Comparison of ENCODE assay signal across 9 mouse cellular contexts in the genomic region with DNA sequence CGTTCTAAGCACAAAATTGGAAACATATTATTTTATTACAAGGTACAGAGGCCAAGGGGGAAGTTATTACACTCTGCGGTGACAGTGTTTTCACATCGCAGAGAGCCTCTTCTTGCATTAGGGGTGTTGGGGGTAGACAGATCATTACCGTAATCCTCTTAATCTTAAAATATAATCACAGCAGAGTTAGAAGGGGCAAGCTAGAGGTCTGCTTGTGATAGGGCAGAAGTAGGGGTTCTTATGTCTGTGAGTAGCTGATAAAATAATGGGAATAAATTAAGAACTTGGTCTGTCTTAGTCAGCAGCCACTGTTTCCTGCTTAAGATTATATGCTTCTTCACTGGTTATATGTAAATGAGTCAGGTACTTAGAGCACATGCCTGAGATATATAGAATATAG. TPM values are rescaled to one million over a fixed set of nuclear protein-coding genes. Genes with fewer than 3 reads are reported as not detected.
A peak's percentile ranks its signal among the peaks of the same experiment; 100 is the strongest.
DNase-seq lines count a peak whose midpoint lies in the region; ATAC-seq and TF ChIP-seq lines count a peak whose summit lies in the region.
"Had no signal": no experiment of that assay in that cellular context is flagged by ENCODE, and none has a peak within 500 bp of the region (broad histone marks: within the 10 kb centered on the region; RNA-seq: fewer than 3 reads in every experiment).

No protein-coding gene starts in this region.

- no peak for DNase-seq in heart, postnatal 10 days
- DNase-seq in neural tube, embryonic 10.5 days (ENCODE audit: extremely low spot score, low spot score) = no peak
- no peak for DNase-seq in limb, embryonic 14.5 days (ENCODE audit: low spot score)
- no peak for DNase-seq in layer of hippocampus, postnatal 25 days (ENCODE audit: extremely low spot score in 1 of 2, low spot score in 1 of 2)
- no peak for DNase-seq in natural killer cell, adult 2 months (ENCODE audit: low spot score in 2 of 2)
- DNase-seq: right cerebral cortex, postnatal 25 days had no signal

- peak overlapping the region; percentile 60 for H3K4me2 ChIP-seq in heart, embryonic 12.5 days
- peak overlapping the region; percentile 27; the same call in 1 of the 2 replicates for H3K4me2 ChIP-seq in neural tube, embryonic 13.5 days
- H3K4me2 ChIP-seq in limb, embryonic 14.5 days (replicated peaks; ENCODE audit: low read depth, low read length, severe bottlenecking) = peak overlapping the region; percentile 47
- peak overlapping the region; percentile 45 for H3K4me2 ChIP-seq in stomach, embryonic 15.5 days

- H3K4me1 ChIP-seq in heart, embryonic 12.5 days (replicated peaks) = peaks cover 37% of the 10 kb centered on the region
- peaks cover 34% of the 10 kb centered on the region for H3K4me1 ChIP-seq in neural tube, embryonic 13.5 days (replicated peaks)
- peaks cover 29% of the 10 kb centered on the region for H3K4me1 ChIP-seq in limb, embryonic 14.5 days (ENCODE audit: control insufficient read depth, insufficient read depth, low read length)
- peaks cover 14% of the 10 kb centered on the region for H3K4me1 ChIP-seq in stomach, embryonic 15.5 days

- WGBS in heart, embryonic 12.5 days = 64% methylated on average over 4 of the region's 4 CpGs
- WGBS in neural tube, embryonic 13.5 days = 79% methylated on average over 4 of the region's 4 CpGs
- 30% methylated on average over 4 of the region's 4 CpGs for WGBS in limb, embryonic 14.5 days
- WGBS in stomach, embryonic 15.5 days = 51% methylated on average over 4 of the region's 4 CpGs

- H3K36me3 ChIP-seq in heart, embryonic 12.5 days = 0 out of 2 replicates have a peak, but pooled peaks cover 3% of the 10 kb centered on the region
- no peaks in the 10 kb centered on the region for H3K36me3 ChIP-seq in neural tube, embryonic 13.5 days
- H3K36me3 ChIP-seq in limb, embryonic 14.5 days (ENCODE audit: control insufficient read depth, insufficient read depth, low read length) = no peaks in the 10 kb centered on the region
- H3K36me3 ChIP-seq in stomach, embryonic 15.5 days = no peaks in the 10 kb centered on the region

- H3K27ac ChIP-seq in heart, embryonic 12.5 days (ENCODE audit: poor library complexity, severe bottlenecking) = no peak overlapping the region
- H3K27ac ChIP-seq in neural tube, embryonic 13.5 days (replicated peaks) = no peak overlapping the region
- H3K27ac ChIP-seq in limb, embryonic 14.5 days (replicated peaks; ENCODE audit: low read depth, low read length) = no peak overlapping the region
- H3K27ac ChIP-seq in stomach, embryonic 15.5 days = no peak overlapping the region

- no peaks in the 10 kb centered on the region for H3K9me3 ChIP-seq in heart, embryonic 12.5 days (replicated peaks)
- no peaks in the 10 kb centered on the region for H3K9me3 ChIP-seq in neural tube, embryonic 13.5 days
- H3K9me3 ChIP-seq in limb, embryonic 14.5 days (ENCODE audit: control insufficient read depth, low read length) = no peaks in the 10 kb centered on the region
- H3K9me3 ChIP-seq in stomach, embryonic 15.5 days = no peaks in the 10 kb centered on the region

- H3K27me3 ChIP-seq in heart, embryonic 12.5 days (replicated peaks) = no peaks in the 10 kb centered on the region
- H3K27me3 ChIP-seq in neural tube, embryonic 13.5 days = no peaks in the 10 kb centered on the region
- H3K27me3 ChIP-seq in limb, embryonic 14.5 days (ENCODE audit: control insufficient read depth, insufficient read depth, low read length) = no peaks in the 10 kb centered on the region
- no peaks in the 10 kb centered on the region for H3K27me3 ChIP-seq in stomach, embryonic 15.5 days (replicated peaks)

- peak overlapping the region; percentile 30; the same call in 1 of the 2 replicates for H3K4me3 ChIP-seq in heart, embryonic 12.5 days
- no peak overlapping the region for H3K4me3 ChIP-seq in neural tube, embryonic 13.5 days
- H3K4me3 ChIP-seq in limb, embryonic 14.5 days (replicated peaks; ENCODE audit: low read length) = peak overlapping the region; percentile 15; the same call in 1 of the 2 replicates
- H3K4me3 ChIP-seq in stomach, embryonic 15.5 days (replicated peaks) = no peak overlapping the region

- TF ChIP-seq POLR2A in limb, embryonic 14.5 days (IDR thresholded peaks at IDR 0.05; ENCODE audit: borderline replicate concordance, extremely low read depth, insufficient read depth, insufficient read length) = no peak

- intact Hi-C loops in heart, postnatal 10 days (cut with DNase I) = loop anchor here (2.0 kb wide), 1 partner anchor 16 kb away; no protein-coding TSS in a partner anchor

- H3K9ac ChIP-seq in heart, embryonic 12.5 days = no peak overlapping the region; the same call in 1 of the 2 replicates
- H3K9ac ChIP-seq in neural tube, embryonic 13.5 days = no peak overlapping the region
- peak overlapping the region; percentile 44; the same call in 1 of the 2 replicates for H3K9ac ChIP-seq in limb, embryonic 14.5 days (ENCODE audit: low read depth, low read length, severe bottlenecking)
- no peak overlapping the region for H3K9ac ChIP-seq in stomach, embryonic 15.5 days

- no peak for ATAC-seq in heart, embryonic 12.5 days (ENCODE audit: insufficient number of reproducible peaks, low FRiP score)
- no peak for ATAC-seq in neural tube, embryonic 13.5 days (ENCODE audit: low read depth)
- ATAC-seq in limb, embryonic 14.5 days (ENCODE audit: low FRiP score, low read depth) = no peak
- ATAC-seq in stomach, embryonic 15.5 days (ENCODE audit: insufficient read depth, low FRiP score, low read depth) = no peak

RNA-seq across cellular contexts. Expression of a gene that starts 30.6 kb away (rescaled TPM):
- 10.2 and 10.4 TPM in 2 replicates for polyA plus RNA-seq in heart, embryonic 12.5 days (2016; fragmentation: Nextera tagmentation; extraction: Ambion mirVana)
- total RNA-seq in heart, postnatal 10 days (2021) = 10 to 100 TPM; 13.6 to 14.6 TPM
- 7.9 and 9.3 TPM in 2 replicates for polyA plus RNA-seq in neural tube, embryonic 13.5 days (2015; fragmentation: Nextera tagmentation; extraction: Ambion mirVana)
- 11.8 and 11.9 TPM in 2 replicates for polyA plus RNA-seq in limb, embryonic 14.5 days (2012; rRNA removed)
- polyA plus RNA-seq in limb, embryonic 14.5 days (2014; fragmentation: Nextera tagmentation; extraction: Ambion mirVana) = 7.5 and 11.5 TPM in 2 replicates
- 9.1 and 11.3 TPM in 2 replicates for polyA plus RNA-seq in stomach, embryonic 15.5 days (2015; fragmentation: Nextera tagmentation; extraction: Ambion mirVana)
- 10 to 100 TPM; 16.7 to 17.2 TPM for total RNA-seq in layer of hippocampus, postnatal 25 days (2021)

Comparison
In these comparisons a context has a peak if more than half of its experiments do, and no peak if none do; other contexts are left out.
1. H3K4me3 ChIP-seq: peak in heart, embryonic 12.5 days (single experiment) and limb, embryonic 14.5 days (single experiment); none in neural tube, embryonic 13.5 days (single experiment) and stomach, embryonic 15.5 days (single experiment).
2. Peak in every context shown above with its lines, with median percentiles within 50 percentile points of each other: H3K4me2 ChIP-seq.